Mouse (Mus musculus): Measurements from ENCODE around the gene Ebf1.

GRCm38 (mm10) chr11:44785063-44785462, 167.9 kb downstream of the Ebf1 start:
- TF ChIP-seq TAL1 (IDR thresholded peaks at IDR 0.05; ENCODE audit: low read length), result no peak
- TF ChIP-seq GATA1 (IDR thresholded peaks at IDR 0.05; ENCODE audit: low read length), result no peak

Measured in erythroblast, embryonic 14.5 days (primary cell).